Comparison of ENCODE assay signal across 8 mouse cellular contexts in genomic region chr12:118457493-118458408, GRCm38 (mm10).
DNase-seq lines count a peak whose midpoint lies in the region; ATAC-seq and TF ChIP-seq lines count a peak whose summit lies in the region.

No protein-coding gene starts in this region.

- ATAC-seq in heart, embryonic 14.5 days (ENCODE audit: insufficient number of reproducible peaks, insufficient read depth, low FRiP score, low read depth): no peak
- ATAC-seq in liver, embryonic 11.5 days (replicated peaks; ENCODE audit: low FRiP score): peak; percentile 79

- H3K27me3 ChIP-seq in heart, embryonic 14.5 days (ENCODE audit: control insufficient read depth, insufficient read depth, low read length): peaks cover 35% of the 10 kb centered on the region
- H3K27me3 ChIP-seq in liver, embryonic 11.5 days (replicated peaks; ENCODE audit: control insufficient read depth, insufficient read depth, low read length): peaks cover 21% of the 10 kb centered on the region
- peaks cover 2% of the 10 kb centered on the region; the same call in 1 of the 2 replicates for H3K27me3 ChIP-seq in thymus, adult 2 months (ENCODE audit: control insufficient read depth, insufficient read depth, low read length)

- peak; percentile 83; the same call in 1 of the 2 replicates for TF ChIP-seq CTCF in thymus, adult 2 months (IDR thresholded peaks at IDR 0.05; ENCODE audit: borderline replicate concordance, control insufficient read depth, extremely low read depth, insufficient read depth, low read length, poor library complexity)

- no peak for TF ChIP-seq POLR2A in thymus, adult 2 months (IDR thresholded peaks at IDR 0.05; ENCODE audit: control insufficient read depth, extremely low read depth, insufficient read depth, low read length, poor library complexity)

- peak; percentile 1 to 28 for DNase-seq in urinary bladder, adult 18-20 months (ENCODE audit: low spot score in 2 of 2)
- DNase-seq in urinary bladder, adult 2 months (ENCODE audit: low spot score): no peak
- DNase-seq in embryo, embryonic 9.5 days (ENCODE audit: extremely low spot score): peak; percentile 87
- peak; percentile 77 for DNase-seq in kidney, postnatal 10 days
- DNase-seq in liver, embryonic 11.5 days (ENCODE audit: low spot score): peak; percentile 71
- peak; percentile 89 for DNase-seq in neural tube, embryonic 10.5 days (ENCODE audit: extremely low spot score, low spot score)
- DNase-seq in thymus, adult 2 months: peak; percentile 54

- WGBS in heart, embryonic 14.5 days: 10% methylated on average over 36 of the region's 36 CpGs
- WGBS in liver, embryonic 11.5 days: 10% methylated on average over 36 of the region's 36 CpGs
- WGBS in thymus, adult 2 months: 19% methylated on average over 36 of the region's 36 CpGs

- no peaks in the 10 kb centered on the region for H3K4me1 ChIP-seq in heart, embryonic 14.5 days (ENCODE audit: control insufficient read depth in 2 of 2, insufficient read depth in 2 of 2, low read length in 2 of 2)
- H3K4me1 ChIP-seq in liver, embryonic 11.5 days (replicated peaks; ENCODE audit: control insufficient read depth, insufficient read depth, low read length): no peaks in the 10 kb centered on the region
- H3K4me1 ChIP-seq in thymus, adult 2 months (replicated peaks; ENCODE audit: control insufficient read depth, insufficient read depth, low read length): 0 out of 2 replicates have a peak, but pooled peaks cover 3% of the 10 kb centered on the region

- no peak overlapping the region for H3K27ac ChIP-seq in heart, embryonic 14.5 days (replicated peaks in 1 of 2; ENCODE audit: control insufficient read depth in 1 of 2, insufficient read depth in 1 of 2, low read depth in 2 of 2, low read length in 2 of 2)
- no peak overlapping the region for H3K27ac ChIP-seq in liver, embryonic 11.5 days (ENCODE audit: low read depth, low read length)
- no peak overlapping the region for H3K27ac ChIP-seq in thymus, adult 2 months (ENCODE audit: control insufficient read depth, insufficient read depth, low read length)

- H3K36me3 ChIP-seq in heart, embryonic 14.5 days (ENCODE audit: control insufficient read depth, insufficient read depth, low read length): no peaks in the 10 kb centered on the region
- no peaks in the 10 kb centered on the region for H3K36me3 ChIP-seq in liver, embryonic 11.5 days (ENCODE audit: control insufficient read depth, insufficient read depth, low read length)
- no peaks in the 10 kb centered on the region for H3K36me3 ChIP-seq in thymus, adult 2 months (ENCODE audit: control insufficient read depth, insufficient read depth, low read length)

- H3K4me3 ChIP-seq in heart, embryonic 14.5 days (ENCODE audit: control insufficient read depth in 1 of 2, insufficient read depth in 1 of 2, low read depth in 1 of 2, low read length in 2 of 2): peak overlapping the region in 1 of 2 experiments; percentile 24; a peak in 2 of 4 replicates
- H3K4me3 ChIP-seq in liver, embryonic 11.5 days (ENCODE audit: low read depth, low read length): no peak overlapping the region
- H3K4me3 ChIP-seq in thymus, adult 2 months (ENCODE audit: control insufficient read depth, insufficient read depth, low read length): no peak overlapping the region

- peak overlapping the region; percentile 63 for H3K4me2 ChIP-seq in heart, embryonic 14.5 days (ENCODE audit: low read length)
- H3K4me2 ChIP-seq in liver, embryonic 11.5 days: peak overlapping the region; percentile 57

- H3K9ac ChIP-seq in heart, embryonic 14.5 days (ENCODE audit: low read length): peak overlapping the region; percentile 38; the same call in 1 of the 2 replicates
- no peak overlapping the region for H3K9ac ChIP-seq in liver, embryonic 11.5 days (ENCODE audit: low read depth, low read length)

- H3K9me3 ChIP-seq in heart, embryonic 14.5 days (ENCODE audit: control insufficient read depth, low read length): no peaks in the 10 kb centered on the region
- no peaks in the 10 kb centered on the region for H3K9me3 ChIP-seq in liver, embryonic 11.5 days (ENCODE audit: control insufficient read depth, low read length)
